Mouse (Mus musculus): ENCODE measurements around the gene Atp2b1. TPM values are rescaled to one million over a fixed set of nuclear protein-coding genes. Genes with fewer than 3 reads are reported as not detected.

The Atp2b1 gene
- polyA plus RNA-seq, 1 experiment from 2014 or later = 176 TPM

- peak; percentile 36 for DNase-seq
These were observed 46.7 kb downstream of the Atp2b1 start for GRCm38 (mm10) chr10:98960911-98961310.

GRCm38 (mm10) chr10:98962092-98962491, 47.9 kb downstream of the Atp2b1 start:
- ATAC-seq (ENCODE audit: insufficient read depth) (no peak), DNase-seq (no peak)
- H3K4me2 ChIP-seq = no peak overlapping the region
- no peaks in the 10 kb centered on the region for H3K36me3 ChIP-seq (ENCODE audit: insufficient read depth)
- H3K4me1 ChIP-seq (ENCODE audit: insufficient read depth) = peaks cover 5% of the 10 kb centered on the region; the same call in 1 of the 2 replicates
- H3K27ac ChIP-seq (ENCODE audit: low read depth) = no peak overlapping the region
- WGBS = 67% methylated on average over 8 of the region's 8 CpGs
- H3K27me3 ChIP-seq (ENCODE audit: insufficient read depth, low read length) = no peaks in the 10 kb centered on the region
- H3K9ac ChIP-seq = no peak overlapping the region
- no peaks in the 10 kb centered on the region for H3K9me3 ChIP-seq (ENCODE audit: low read depth, low read length)
- no peak overlapping the region for H3K4me3 ChIP-seq (ENCODE audit: low read depth, low read length)
- TF ChIP-seq CTCF (IDR thresholded peaks at IDR 0.05; ENCODE audit: low read depth) = no peak

More at GRCm38 (mm10) chr10:98960911-98961310, 46.7 kb downstream of the Atp2b1 start:
- ATAC-seq (ENCODE audit: insufficient read depth) = no peak
- Histone ChIP-seq H3K4me3 (ENCODE audit: low read depth, low read length) (no peak overlapping the region), H3K9me3 (ENCODE audit: low read depth, low read length) (no peaks in the 10 kb centered on the region), H3K4me2 (no peak overlapping the region), H3K36me3 (ENCODE audit: insufficient read depth) (no peaks in the 10 kb centered on the region), H3K27ac (ENCODE audit: low read depth) (no peak overlapping the region), H3K9ac (no peak overlapping the region), H3K4me1 (ENCODE audit: insufficient read depth) (peaks cover 4% of the 10 kb centered on the region; the same call in 1 of the 2 replicates), H3K27me3 (ENCODE audit: insufficient read depth, low read length) (no peaks in the 10 kb centered on the region)
- no peak for TF ChIP-seq CTCF (IDR thresholded peaks at IDR 0.05; ENCODE audit: low read depth)
- 33% methylated on average over 5 of the region's 5 CpGs for WGBS

GRCm38 (mm10) chr10:98966407-98967215, 52.4 kb downstream of the Atp2b1 start:
- H3K4me2 ChIP-seq = no peak overlapping the region
- no peaks in the 10 kb centered on the region for H3K9me3 ChIP-seq (ENCODE audit: low read depth, low read length)
- WGBS = 39% methylated on average over 13 of the region's 13 CpGs
- H3K36me3 ChIP-seq (ENCODE audit: insufficient read depth) = peaks cover 16% of the 10 kb centered on the region
- H3K9ac ChIP-seq = no peak overlapping the region
- no peak overlapping the region for H3K4me3 ChIP-seq (ENCODE audit: low read depth, low read length)
- 0 out of 2 replicates have a peak, but pooled peaks cover 3% of the 10 kb centered on the region for H3K4me1 ChIP-seq (ENCODE audit: insufficient read depth)
- no peak for TF ChIP-seq CTCF (IDR thresholded peaks at IDR 0.05; ENCODE audit: low read depth)
- ATAC-seq (ENCODE audit: insufficient read depth) (peak; percentile 90), DNase-seq (peak; percentile 91)
- no peak overlapping the region for H3K27ac ChIP-seq (ENCODE audit: low read depth)
- no peaks in the 10 kb centered on the region for H3K27me3 ChIP-seq (ENCODE audit: insufficient read depth, low read length)

GRCm38 (mm10) chr10:98967240-98967891, 53.2 kb downstream of the Atp2b1 start:
- Histone ChIP-seq H3K4me1 (ENCODE audit: insufficient read depth) (0 out of 2 replicates have a peak, but pooled peaks cover 3% of the 10 kb centered on the region), H3K27ac (ENCODE audit: low read depth) (no peak overlapping the region), H3K4me2 (no peak overlapping the region), H3K36me3 (ENCODE audit: insufficient read depth) (peaks cover 16% of the 10 kb centered on the region), H3K9ac (no peak overlapping the region), H3K9me3 (ENCODE audit: low read depth, low read length) (no peaks in the 10 kb centered on the region), H3K27me3 (ENCODE audit: insufficient read depth, low read length) (no peaks in the 10 kb centered on the region), H3K4me3 (ENCODE audit: low read depth, low read length) (no peak overlapping the region)
- TF ChIP-seq CTCF (IDR thresholded peaks at IDR 0.05; ENCODE audit: low read depth) = no peak
- ATAC-seq (ENCODE audit: insufficient read depth) (no peak), DNase-seq (peak; percentile 40)
- WGBS = 65% methylated on average over 15 of the region's 15 CpGs

GRCm38 (mm10) chr10:98970917-98971316, 56.7 kb downstream of the Atp2b1 start:
- no peak for TF ChIP-seq CTCF (IDR thresholded peaks at IDR 0.05; ENCODE audit: low read depth)
- no peak overlapping the region for H3K4me2 ChIP-seq
- ATAC-seq (ENCODE audit: insufficient read depth) (no peak), DNase-seq (no peak)
- no peak overlapping the region for H3K27ac ChIP-seq (ENCODE audit: low read depth)
- H3K27me3 ChIP-seq (ENCODE audit: insufficient read depth, low read length) = no peaks in the 10 kb centered on the region
- peaks cover 8% of the 10 kb centered on the region for H3K4me1 ChIP-seq (ENCODE audit: insufficient read depth)
- peaks cover 16% of the 10 kb centered on the region for H3K36me3 ChIP-seq (ENCODE audit: insufficient read depth)
- 88% methylated on average over 3 of the region's 3 CpGs for WGBS
- no peak overlapping the region for H3K4me3 ChIP-seq (ENCODE audit: low read depth, low read length)
- no peak overlapping the region for H3K9ac ChIP-seq
- H3K9me3 ChIP-seq (ENCODE audit: low read depth, low read length) = no peaks in the 10 kb centered on the region

- H3K9ac ChIP-seq = no peak overlapping the region
- 82% methylated on average over 2 of the region's 2 CpGs for WGBS
- peaks cover 13% of the 10 kb centered on the region for H3K4me1 ChIP-seq (ENCODE audit: insufficient read depth)
- DNase-seq (no peak), ATAC-seq (ENCODE audit: insufficient read depth) (no peak)
- H3K27me3 ChIP-seq (ENCODE audit: insufficient read depth, low read length) = no peaks in the 10 kb centered on the region
- H3K27ac ChIP-seq (ENCODE audit: low read depth) = no peak overlapping the region
- H3K9me3 ChIP-seq (ENCODE audit: low read depth, low read length) = no peaks in the 10 kb centered on the region
- H3K4me3 ChIP-seq (ENCODE audit: low read depth, low read length) = no peak overlapping the region
- H3K4me2 ChIP-seq = no peak overlapping the region
- peaks cover 16% of the 10 kb centered on the region for H3K36me3 ChIP-seq (ENCODE audit: insufficient read depth)
- TF ChIP-seq CTCF (IDR thresholded peaks at IDR 0.05; ENCODE audit: low read depth) = no peak
These were observed 58.2 kb downstream of the Atp2b1 start for GRCm38 (mm10) chr10:98972359-98972758.

All from lung, embryonic 14.5 days (tissue).